Comparison of ENCODE assay signal across 8 mouse cellular contexts in genomic region chr19:3851979-3852681, GRCm38 (mm10). TPM values are rescaled to one million over a fixed set of nuclear protein-coding genes. Genes with fewer than 3 reads are reported as not detected.
DNase-seq lines count a peak whose midpoint lies in the region; ATAC-seq and TF ChIP-seq lines count a peak whose summit lies in the region.

No protein-coding gene starts in this region.

- peak overlapping the region; percentile 67 for H3K4me2 ChIP-seq in midbrain, postnatal 0 days (ENCODE audit: low read depth, low read length, poor library complexity, severe bottlenecking)

- peaks cover 6% of the 10 kb centered on the region for H3K36me3 ChIP-seq in heart, adult 2 months (ENCODE audit: control insufficient read depth, insufficient read depth, low read length)
- no peaks in the 10 kb centered on the region for H3K36me3 ChIP-seq in liver, adult 2 months (ENCODE audit: control insufficient read depth, insufficient read depth, low read length)
- H3K36me3 ChIP-seq in midbrain, postnatal 0 days (ENCODE audit: insufficient read depth, low read length), result no peaks in the 10 kb centered on the region

- peaks cover 3% of the 10 kb centered on the region for H3K4me1 ChIP-seq in heart, adult 2 months (ENCODE audit: control insufficient read depth, insufficient read depth, low read length)
- H3K4me1 ChIP-seq in liver, adult 2 months (ENCODE audit: control insufficient read depth, insufficient read depth, low read length), result peaks cover 38% of the 10 kb centered on the region
- peaks cover 14% of the 10 kb centered on the region for H3K4me1 ChIP-seq in midbrain, postnatal 0 days (ENCODE audit: insufficient read depth, low read length)

- H3K4me3 ChIP-seq in heart, adult 2 months, result peak overlapping the region; percentile 75
- peak overlapping the region; percentile 97 for H3K4me3 ChIP-seq in liver, adult 2 months (ENCODE audit: insufficient read depth, low read depth, low read length)
- H3K4me3 ChIP-seq in midbrain, postnatal 0 days (ENCODE audit: low read depth, low read length), result peak overlapping the region; percentile 98

- ATAC-seq in midbrain, postnatal 0 days (ENCODE audit: low FRiP score), result peak; percentile 35

- 0 out of 2 replicates have a peak, but pooled peaks have one; percentile 11 for TF ChIP-seq CTCF in heart, adult 2 months (IDR thresholded peaks at IDR 0.05)
- no peak for TF ChIP-seq CTCF in liver, adult 2 months (IDR thresholded peaks at IDR 0.05; ENCODE audit: low read depth, low read length)
- TF ChIP-seq CTCF in midbrain, postnatal 0 days (IDR thresholded peaks at IDR 0.05), result no peak

- no peaks in the 10 kb centered on the region for H3K9me3 ChIP-seq in midbrain, postnatal 0 days (ENCODE audit: low read length)

- H3K27me3 ChIP-seq in heart, adult 2 months (ENCODE audit: control insufficient read depth, insufficient read depth, low read length), result no peaks in the 10 kb centered on the region
- no peaks in the 10 kb centered on the region for H3K27me3 ChIP-seq in liver, adult 2 months (ENCODE audit: control insufficient read depth, insufficient read depth, low read length)
- H3K27me3 ChIP-seq in midbrain, postnatal 0 days (ENCODE audit: insufficient read depth, low read length), result no peaks in the 10 kb centered on the region

- peak; percentile 64 for DNase-seq in retina, embryonic 14.5 days (ENCODE audit: low spot score)
- DNase-seq in retina, postnatal 1 day, result no peak
- DNase-seq in embryo, embryonic 10.5 days (ENCODE audit: low spot score), result peak; percentile 65
- DNase-seq in heart, adult 2 months, result peak; percentile 70 to 79
- DNase-seq in kidney, adult 9 months, result peak; percentile 44
- no peak for DNase-seq in liver, adult 2 months (ENCODE audit: extremely low read depth, low read depth, low spot score)
- peak; percentile 32 for DNase-seq in midbrain, postnatal 0 days (ENCODE audit: low spot score)
- DNase-seq in telencephalon, adult 2 months (ENCODE audit: low read depth, low spot score), result peak; percentile 48

- H3K79me2 ChIP-seq in heart, adult 2 months (replicated peaks; ENCODE audit: control insufficient read depth, insufficient read depth, low read length), result no peaks in the 10 kb centered on the region; the same call in 1 of the 2 replicates
- peaks cover 20% of the 10 kb centered on the region; the same call in 1 of the 2 replicates for H3K79me2 ChIP-seq in liver, adult 2 months (ENCODE audit: control insufficient read depth, insufficient read depth, low read length)

- H3K27ac ChIP-seq in heart, adult 2 months, result peak overlapping the region; percentile 89
- peak overlapping the region; percentile 87 for H3K27ac ChIP-seq in liver, adult 2 months (replicated peaks; ENCODE audit: insufficient read depth, low read depth, low read length)
- H3K27ac ChIP-seq in midbrain, postnatal 0 days (ENCODE audit: low read depth, low read length), result peak overlapping the region; percentile 98

- TF ChIP-seq POLR2A in heart, adult 2 months (IDR thresholded peaks at IDR 0.05; ENCODE audit: insufficient read depth, low read depth, low read length), result no peak
- TF ChIP-seq POLR2A in liver, adult 2 months (IDR thresholded peaks at IDR 0.05; ENCODE audit: extremely low read depth, insufficient read depth, low read length), result no peak

- H3K9ac ChIP-seq in heart, adult 2 months (ENCODE audit: low read depth, low read length), result peak overlapping the region; percentile 86
- H3K9ac ChIP-seq in liver, adult 2 months (ENCODE audit: low read depth, low read length), result peak overlapping the region; percentile 96
- H3K9ac ChIP-seq in midbrain, postnatal 0 days (replicated peaks; ENCODE audit: low read length, poor library complexity, severe bottlenecking), result peak overlapping the region; percentile 94

- WGBS in heart, adult 2 months, result under 1% methylated on average over 74 of the region's 74 CpGs
- WGBS in liver, adult 2 months, result under 1% methylated on average over 71 of the region's 74 CpGs
- under 1% methylated on average over 40 of the region's 74 CpGs for WGBS in midbrain, postnatal 0 days

- TF ChIP-seq EP300 in heart, adult 2 months (IDR thresholded peaks at IDR 0.05; ENCODE audit: insufficient read depth, low read depth, low read length), result no peak

- intact Hi-C loops in heart, adult 2 months (cut with DNase I), result loop anchor here (2.0 to 5.0 kb wide), 3 partner anchors 55 to 130 kb away; partner anchors contain the start of gene Tcirg1

RNA-seq across cellular contexts. Expression of gene Chka, which starts 0.6 kb away (rescaled TPM):
- 10 to 100 TPM; 10.7 to 12.5 TPM for total RNA-seq in heart, adult 2 months (2021)
- 9.5 and 14.1 TPM in 2 replicates for polyA plus RNA-seq in heart, adult 2 months (2012; rRNA removed)
- total RNA-seq in liver, adult 2 months (2014; rRNA removed), result 11.9 and 26.0 TPM in 2 replicates
- polyA plus RNA-seq in liver, adult 2 months (2012; rRNA removed), result 56.7 and 62.0 TPM in 2 replicates
- total RNA-seq in midbrain, postnatal 0 days (2014; rRNA removed), result 62.7 and 69.1 TPM in 2 replicates
- polyA plus RNA-seq in midbrain, postnatal 0 days (2015; fragmentation: Nextera tagmentation; extraction: Ambion mirVana), result 49.6 and 56.3 TPM in 2 replicates

RNA-seq across cellular contexts. Expression of gene Tcirg1, which starts 54.8 kb away (rescaled TPM):
- 10 to 100 TPM in 1 of 2 experiments, 1 to 10 TPM in 1; 7.4 to 12.4 TPM for total RNA-seq in heart, adult 2 months (2021)
- polyA plus RNA-seq in heart, adult 2 months (2012; rRNA removed), result 47.7 and 50.5 TPM in 2 replicates
- total RNA-seq in liver, adult 2 months (2014; rRNA removed), result 34.3 and 35.6 TPM in 2 replicates
- polyA plus RNA-seq in liver, adult 2 months (2012; rRNA removed), result 76.3 and 123 TPM in 2 replicates
- 26.0 and 37.5 TPM in 2 replicates for total RNA-seq in midbrain, postnatal 0 days (2014; rRNA removed)
- 13.2 and 14.1 TPM in 2 replicates for polyA plus RNA-seq in midbrain, postnatal 0 days (2015; fragmentation: Nextera tagmentation; extraction: Ambion mirVana)

Comparison
In these comparisons a context has a peak if more than half of its experiments do, and no peak if none do; other contexts are left out.
1. DNase-seq: peak in retina, embryonic 14.5 days (single experiment), embryo, embryonic 10.5 days (single experiment), heart, adult 2 months (2 of 2), kidney, adult 9 months (single experiment), midbrain, postnatal 0 days (single experiment) and telencephalon, adult 2 months (single experiment); none in retina, postnatal 1 day (single experiment) and liver, adult 2 months (single experiment).
2. Peak in every context shown above with its lines, with median percentiles within 50 percentile points of each other: H3K27ac ChIP-seq, H3K4me3 ChIP-seq and H3K9ac ChIP-seq.